Mouse (Mus musculus): ENCODE results near the gene Scrn3. TPM values are rescaled to one million over a fixed set of nuclear protein-coding genes. Genes with fewer than 3 reads are reported as not detected.
A peak's percentile ranks its signal among the peaks of the same experiment; 100 is the strongest.

The Scrn3 gene
- 3.3 and 3.8 TPM in 2 replicates for polyA plus RNA-seq (2012; rRNA removed)

- peak; percentile 80 for DNase-seq (ENCODE audit: low read depth, low spot score)
- under 1% methylated on average over 64 of the region's 64 CpGs for WGBS
Observed at GRCm38 (mm10) chr2:73312152-73313116, at the start of gene Scrn3, which contains the start of gene Cir1. Scrn3 (plus strand) TSS chr2:73312601. Cir1 (minus strand) TSS chr2:73312701.

GRCm38 (mm10) chr2:73263172-73263765, 49.1 kb upstream of the Scrn3 start:
- 26% methylated on average over 16 of the region's 16 CpGs for WGBS

DNA sequence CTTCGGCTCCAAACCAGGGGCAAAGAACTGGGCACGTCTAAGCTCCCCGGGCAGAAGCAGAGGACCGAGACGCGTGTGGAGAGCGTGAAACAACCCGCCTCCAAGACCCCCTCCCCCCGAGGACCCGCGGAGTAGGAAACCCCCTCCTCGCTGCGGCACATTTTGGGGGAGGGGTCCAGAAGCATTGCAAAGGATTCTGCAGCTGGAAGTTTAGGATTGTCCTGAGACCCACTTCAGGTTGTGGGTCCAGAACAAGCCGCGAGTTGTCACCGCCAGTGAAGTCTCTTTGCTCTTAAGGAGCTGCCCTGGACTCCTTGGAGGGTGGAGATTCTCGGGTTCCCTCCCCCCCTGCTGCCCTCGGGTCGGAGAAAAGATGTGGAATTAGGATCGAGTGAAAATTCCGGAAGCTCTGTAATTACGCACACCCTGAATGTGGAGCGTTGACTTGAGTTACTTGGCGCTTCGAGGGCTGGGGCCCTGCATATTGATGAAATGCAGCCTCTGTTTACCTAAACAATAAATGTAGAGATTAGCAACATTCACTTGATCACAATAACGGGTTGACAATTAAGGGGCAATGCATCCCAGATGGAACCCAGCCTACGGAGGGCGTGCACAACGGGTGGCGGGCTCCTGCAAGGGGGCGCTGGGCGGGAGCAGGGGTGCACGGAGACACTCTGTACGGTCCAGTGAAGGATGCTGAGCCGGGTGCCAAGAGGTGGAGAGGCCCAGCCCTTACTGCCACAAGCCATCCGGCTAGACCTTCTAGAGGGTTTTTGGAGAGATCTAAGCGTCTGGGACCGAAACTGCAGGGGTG, 48.4 kb upstream of the Scrn3 start:
- WGBS: 4% methylated on average over 38 of the region's 38 CpGs
- DNase-seq (ENCODE audit: low read depth, low spot score): no peak

More at GRCm38 (mm10) chr2:73263172-73263765, 49.1 kb upstream of the Scrn3 start:
- DNase-seq (ENCODE audit: low read depth, low spot score): no peak

DNA sequence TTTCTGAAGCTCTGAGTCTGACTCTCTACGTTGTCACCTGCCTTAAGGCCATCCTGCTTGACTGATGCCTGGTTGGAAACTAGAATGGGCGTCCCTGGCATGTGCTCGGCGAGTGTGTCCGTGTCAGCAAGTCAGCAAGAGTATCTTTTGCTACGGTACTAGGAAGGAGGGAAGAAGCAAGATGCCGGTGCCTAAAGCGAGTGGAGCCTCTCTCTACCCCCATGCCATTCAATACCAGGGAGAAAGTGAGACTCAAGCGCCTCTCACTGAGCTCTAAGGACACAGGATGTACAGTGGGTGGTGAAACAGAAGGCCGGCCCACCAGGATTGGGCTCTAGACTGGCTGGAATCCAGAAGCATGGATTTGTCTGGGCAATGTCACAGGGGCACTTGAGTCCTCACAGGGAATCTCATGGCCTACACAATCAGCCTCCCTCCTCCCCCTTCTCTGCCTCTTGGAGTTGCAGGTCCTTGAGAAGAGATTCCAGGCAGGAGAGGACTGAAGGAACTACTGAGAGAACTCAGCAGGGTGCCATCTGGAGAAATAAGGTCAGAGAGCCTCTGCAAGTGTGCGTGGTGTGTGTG, 47.7 kb upstream of the Scrn3 start:
- DNase-seq (ENCODE audit: low read depth, low spot score): no peak
- WGBS: 19% methylated on average over 11 of the region's 11 CpGs

DNA sequence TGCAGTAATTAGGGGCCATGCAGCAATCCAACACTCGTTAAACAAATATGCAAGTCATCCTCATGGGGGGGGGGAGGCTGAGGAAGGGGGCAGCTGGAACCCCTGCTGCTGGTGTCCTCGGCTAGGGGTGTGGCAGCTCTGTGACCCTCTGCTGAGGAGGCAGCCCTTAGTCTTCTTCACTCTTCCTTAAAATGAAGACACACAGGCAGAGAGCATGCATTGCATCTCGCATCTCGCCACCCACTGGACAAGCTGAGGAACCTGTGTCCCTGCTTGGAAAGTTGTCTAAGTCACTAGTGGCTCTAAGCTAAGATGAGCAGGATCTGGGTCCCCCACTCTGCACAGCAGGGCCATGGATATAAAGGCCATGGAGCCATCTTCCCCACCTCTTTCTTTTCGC, 46.4 kb upstream of the Scrn3 start:
- no peak for DNase-seq (ENCODE audit: low read depth, low spot score)
- 7% methylated on average over 5 of the region's 5 CpGs for WGBS

GRCm38 (mm10) chr2:73266623-73267022, 45.8 kb upstream of the Scrn3 start:
- WGBS: 32% methylated on average over 1 of the region's 1 CpGs
- no peak for DNase-seq (ENCODE audit: low read depth, low spot score)

DNA sequence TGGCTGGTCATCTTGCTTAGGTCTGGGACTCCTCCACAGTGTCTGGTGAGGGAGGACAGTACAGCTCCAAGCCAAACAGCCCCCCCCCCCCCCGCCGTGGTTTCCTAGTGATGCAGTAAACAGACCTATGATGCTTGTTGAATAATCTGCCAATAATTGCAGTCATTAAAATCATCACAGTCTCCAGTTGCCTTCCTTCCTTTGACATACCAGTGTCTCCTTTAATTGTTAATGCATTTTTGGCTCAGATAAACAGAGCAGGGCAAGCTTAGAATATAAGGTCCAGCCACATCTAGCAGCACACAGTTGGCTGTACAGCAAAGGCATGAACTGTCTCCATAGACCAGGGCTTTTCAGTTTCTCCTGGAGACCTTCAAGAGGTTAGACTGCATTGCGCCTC, 45.2 kb upstream of the Scrn3 start:
- no peak for DNase-seq (ENCODE audit: low read depth, low spot score)
- WGBS: 16% methylated on average over 3 of the region's 3 CpGs

- DNase-seq (ENCODE audit: low read depth, low spot score): no peak
- 18% methylated on average over 4 of the region's 4 CpGs for WGBS
Observed at GRCm38 (mm10) chr2:73267818-73268217, 44.6 kb upstream of the Scrn3 start.

- WGBS: 10% methylated on average over 12 of the region's 12 CpGs
- DNase-seq (ENCODE audit: low read depth, low spot score): no peak
Observed at GRCm38 (mm10) chr2:73268281-73268680, 44.1 kb upstream of the Scrn3 start.

DNA sequence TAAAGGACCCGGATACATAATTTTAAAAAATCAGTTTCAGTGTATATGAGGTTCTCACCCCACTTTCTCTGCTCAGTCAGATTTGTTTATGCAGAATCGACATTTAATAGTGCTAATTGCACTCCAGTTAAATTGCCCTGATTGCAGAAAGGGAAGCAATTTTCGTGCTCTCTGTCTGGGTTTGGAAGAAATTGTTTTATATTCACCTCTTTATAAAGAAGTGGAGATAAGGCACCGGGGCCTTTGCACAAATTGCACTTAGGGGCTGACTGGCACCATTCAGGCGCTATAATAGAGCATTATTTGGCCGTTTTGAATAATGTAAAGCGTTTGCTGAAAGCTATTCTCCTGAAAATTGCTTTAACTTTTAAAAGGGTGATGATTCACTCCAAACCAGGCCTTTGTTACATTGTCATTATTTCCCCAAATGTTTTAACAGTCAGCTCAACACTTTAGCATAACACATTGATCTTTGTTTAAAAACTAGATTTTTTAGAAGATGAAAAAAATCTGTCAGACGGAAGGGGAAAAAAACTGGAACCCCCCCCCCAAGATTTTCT, 43.5 kb upstream of the Scrn3 start:
- DNase-seq (ENCODE audit: low read depth, low spot score): no peak
- 10% methylated on average over 8 of the region's 8 CpGs for WGBS

DNA sequence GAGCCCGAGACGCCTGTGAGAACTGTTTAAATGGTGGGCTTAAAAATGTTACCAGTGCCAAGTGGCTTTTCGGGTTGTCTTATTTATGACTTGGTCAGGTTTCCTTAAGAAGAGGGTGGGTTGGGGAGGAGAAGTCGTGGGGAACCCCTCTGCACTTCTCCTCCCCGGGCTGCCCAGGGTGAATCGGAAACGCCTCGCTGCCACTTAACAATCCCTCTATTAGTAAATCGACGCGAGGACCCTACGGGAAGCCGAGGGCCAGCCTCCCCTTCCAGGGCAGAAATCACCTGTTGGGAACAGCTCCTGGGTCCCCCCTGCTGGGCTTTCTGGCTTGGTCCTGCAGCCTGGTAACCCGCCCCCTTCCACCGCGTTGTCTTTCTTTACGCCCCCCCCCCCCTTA, 42.7 kb upstream of the Scrn3 start:
- DNase-seq (ENCODE audit: low read depth, low spot score): no peak

DNA sequence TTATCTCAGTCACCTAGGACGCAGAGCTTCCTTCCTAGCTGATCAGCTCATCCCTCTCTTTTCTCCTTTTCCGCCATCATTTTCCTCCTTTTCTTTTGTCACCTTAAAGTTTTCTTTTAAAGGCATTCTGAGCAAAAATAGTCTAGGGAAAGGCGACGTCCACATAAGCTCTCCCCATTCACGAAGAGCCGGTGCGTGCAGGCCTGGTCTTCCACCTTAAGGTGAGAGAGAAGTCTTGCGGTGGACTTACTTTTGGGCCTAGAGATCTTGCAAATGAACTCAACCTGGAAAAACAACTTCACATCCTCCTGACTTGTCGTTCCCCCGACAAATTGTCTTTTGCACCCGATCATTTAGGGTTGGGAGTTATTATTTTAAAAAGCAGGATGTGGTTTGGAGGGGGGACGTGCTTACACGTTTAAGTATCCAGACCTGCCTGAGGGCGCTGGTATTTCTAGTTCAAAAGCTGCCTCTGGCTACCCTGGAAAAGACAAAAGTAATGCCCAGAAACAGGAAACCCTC, 42.3 kb upstream of the Scrn3 start:
- WGBS: 9% methylated on average over 14 of the region's 14 CpGs
- no peak for DNase-seq (ENCODE audit: low read depth, low spot score)

More for the DNA sequence above, 42.7 kb upstream of the Scrn3 start:
- 4% methylated on average over 17 of the region's 17 CpGs for WGBS

DNA sequence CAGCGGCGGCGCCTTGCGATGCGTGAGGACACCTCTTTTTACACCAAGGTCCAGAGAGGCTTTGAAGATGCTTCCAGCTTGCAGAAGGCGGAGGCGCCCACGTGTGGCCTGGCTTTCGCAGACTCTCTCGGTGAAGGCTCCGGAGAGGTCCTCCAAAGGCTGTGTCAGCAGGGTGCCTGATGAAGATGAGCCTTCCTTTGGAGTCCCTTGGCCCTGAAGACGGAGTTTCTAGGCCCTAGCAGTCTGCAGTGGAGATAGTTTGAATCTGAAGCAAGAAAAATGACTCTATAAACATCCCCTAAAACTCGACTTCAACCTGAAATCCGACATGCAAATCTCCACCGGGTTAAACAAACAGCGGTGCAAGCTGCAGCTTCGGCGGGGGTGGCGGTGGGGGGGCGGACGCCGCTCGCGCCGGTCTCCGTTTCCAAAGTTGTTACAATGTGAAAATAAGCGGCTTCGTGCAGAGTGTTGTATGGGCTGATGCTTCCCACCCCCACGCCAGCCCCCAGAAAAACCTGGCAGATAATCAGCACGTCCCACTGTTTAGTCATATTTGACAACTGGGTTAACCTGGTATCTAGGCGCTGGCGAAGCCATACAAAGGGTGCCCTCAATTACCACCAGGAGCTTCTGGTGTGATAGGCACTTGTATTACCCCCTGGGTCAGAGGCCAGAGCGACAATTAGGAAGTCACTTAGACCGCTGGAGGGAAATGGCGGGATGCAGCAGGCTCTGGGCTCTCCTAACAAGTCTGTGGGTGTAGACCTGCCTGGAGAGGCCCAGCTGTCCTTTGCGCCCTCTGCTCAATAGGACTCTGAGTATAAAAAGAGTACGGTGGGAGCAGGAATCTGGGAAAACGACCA, 41.6 kb upstream of the Scrn3 start:
- WGBS: 4% methylated on average over 38 of the region's 38 CpGs
- DNase-seq (ENCODE audit: low read depth, low spot score): no peak

- DNase-seq (ENCODE audit: low read depth, low spot score): no peak
- 3% methylated on average over 48 of the region's 48 CpGs for WGBS
Observed at GRCm38 (mm10) chr2:73271459-73272161, 40.8 kb upstream of the Scrn3 start, which contains the start of gene Sp9. Sp9 (plus strand) TSS chr2:73271925.

DNA sequence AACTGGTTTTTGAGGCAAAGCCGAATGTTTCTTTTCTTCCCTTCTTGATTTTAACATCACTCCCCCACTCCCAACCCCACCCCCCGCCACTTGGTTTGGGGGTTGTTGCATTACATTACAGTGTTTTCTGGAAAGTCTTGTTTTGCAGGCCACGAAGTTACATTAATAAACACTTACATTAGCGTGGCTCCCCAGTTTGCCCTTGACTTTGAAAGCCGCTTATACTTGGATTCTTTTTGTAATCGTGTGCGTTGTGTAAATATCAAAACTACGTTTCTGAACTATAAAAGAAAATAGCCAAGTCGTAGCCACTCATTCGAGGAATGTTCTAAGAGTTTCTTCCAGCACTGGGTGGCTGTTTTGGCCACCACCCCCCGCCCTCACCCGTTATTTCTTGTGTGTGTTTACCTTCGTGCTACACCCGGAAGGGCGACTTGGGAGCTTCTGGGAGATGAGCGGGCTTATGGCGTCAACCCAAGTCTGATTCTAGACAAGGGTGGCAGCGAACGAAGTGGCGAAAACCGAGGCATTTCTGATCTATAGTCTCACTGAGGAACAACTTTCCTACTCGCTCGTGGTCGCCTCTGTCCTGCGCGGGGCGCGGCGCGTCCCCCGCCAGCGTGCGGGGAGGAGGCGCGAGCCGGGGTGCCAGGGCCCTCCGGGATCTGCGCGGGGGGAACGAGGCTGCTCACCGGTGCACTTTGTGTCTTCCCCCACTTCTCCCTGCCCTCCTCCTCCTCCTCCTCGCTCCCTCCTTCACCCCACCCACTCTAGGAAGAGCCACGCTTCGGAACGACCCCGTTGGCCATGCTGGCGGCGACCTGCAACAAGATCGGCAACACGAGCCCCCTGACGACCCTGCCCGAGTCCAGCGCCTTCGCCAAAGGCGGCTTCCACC, 39.8 kb upstream of the Scrn3 start:
- 2% methylated on average over 55 of the region's 55 CpGs for WGBS
- DNase-seq (ENCODE audit: low read depth, low spot score): no peak

DNA sequence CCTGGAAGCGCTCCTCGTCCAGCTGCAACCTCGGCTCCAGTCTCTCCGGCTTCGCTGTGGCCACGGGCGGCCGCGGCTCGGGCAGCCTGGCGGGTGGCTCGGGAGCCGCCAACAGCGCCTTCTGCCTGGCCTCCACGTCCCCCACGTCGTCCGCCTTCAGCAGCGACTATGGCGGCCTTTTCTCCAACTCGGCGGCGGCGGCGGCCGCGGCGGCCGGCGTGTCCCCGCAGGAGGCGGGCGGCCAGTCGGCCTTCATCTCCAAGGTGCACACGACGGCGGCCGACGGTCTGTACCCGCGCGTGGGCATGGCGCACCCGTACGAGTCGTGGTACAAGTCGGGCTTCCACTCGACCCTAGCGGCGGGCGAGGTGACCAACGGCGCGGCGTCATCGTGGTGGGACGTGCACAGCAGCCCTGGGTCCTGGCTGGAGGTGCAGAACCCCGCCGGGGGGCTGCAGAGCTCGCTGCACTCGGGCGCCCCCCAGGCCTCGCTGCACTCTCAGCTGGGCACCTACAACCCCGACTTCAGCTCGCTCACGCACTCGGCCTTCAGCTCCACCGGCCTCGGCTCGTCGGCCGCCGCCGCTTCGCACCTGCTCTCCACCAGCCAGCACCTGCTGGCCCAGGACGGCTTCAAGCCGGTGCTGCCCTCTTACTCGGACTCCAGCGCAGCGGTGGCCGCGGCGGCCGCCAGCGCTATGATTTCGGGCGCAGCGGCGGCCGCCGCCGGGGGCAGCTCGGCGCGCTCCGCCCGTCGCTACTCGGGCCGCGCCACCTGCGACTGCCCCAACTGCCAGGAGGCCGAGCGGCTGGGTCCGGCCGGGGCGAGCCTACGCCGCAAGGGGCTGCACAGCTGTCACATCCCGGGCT, 38.9 kb upstream of the Scrn3 start:
- WGBS: under 1% methylated on average over 109 of the region's 110 CpGs

More for the DNA sequence above, 38.9 kb upstream of the Scrn3 start:
- no peak for DNase-seq (ENCODE audit: low read depth, low spot score)
